Mouse (Mus musculus) neural tube, embryonic 12.5 days (tissue): ENCODE results near the gene Wapl. TPM values are rescaled to one million over a fixed set of nuclear protein-coding genes. Genes with fewer than 3 reads are reported as not detected.

Experiments used
- ATAC-seq: fragments of 200-750 bp; cut with Nextera tagmentation; 2 replicates; pipeline ENCODE4 v1.8.0; 2017; ENCODE audit warnings: low read depth, mild to moderate bottlenecking, moderate TSS enrichment, moderate library complexity; ENCODE audit not compliant: low FRiP score
- H3K27ac ChIP-seq: fragments of 300-500 bp; sonication (generic); 2 replicates; pipeline ENCODE4 v1.5.1; 2016
- H3K27me3 ChIP-seq: fragments of 300-500 bp; sonication (generic); replicated peaks from 2 replicates; pipeline ENCODE4 v1.6.1; 2016; ENCODE audit warnings: mild to moderate bottlenecking
- H3K36me3 ChIP-seq: fragments of 300-500 bp; sonication (generic); 2 replicates; pipeline ENCODE4 v1.6.1; 2016; ENCODE audit warnings: mild to moderate bottlenecking
- H3K4me1 ChIP-seq: fragments of 300-500 bp; sonication (generic); 2 replicates; pipeline ENCODE4 v1.6.1; 2016
- H3K4me2 ChIP-seq: fragments of 300-500 bp; sonication (generic); replicated peaks from 2 replicates; pipeline ENCODE4 v1.6.1; 2016; ENCODE audit warnings: mild to moderate bottlenecking
- H3K4me3 ChIP-seq: fragments of 300-500 bp; sonication (generic); 2 replicates; pipeline ENCODE4 v1.5.1; 2016
- H3K9ac ChIP-seq: fragments of 300-500 bp; sonication (generic); 2 replicates; pipeline ENCODE4 v1.6.1; 2016; ENCODE audit warnings: mild to moderate bottlenecking
- H3K9me3 ChIP-seq: fragments of 300-500 bp; sonication (generic); 2 replicates; pipeline ENCODE4 v1.6.1; 2016; ENCODE audit warnings: mild to moderate bottlenecking
- WGBS: fragments of 180-500 bp; shearing (Covaris S2); methylation state at CpG from one replicate; pipeline ENCODE4 v1.1.7; 2016; 5-methylcytosine and 5-hydroxymethylcytosine counted together
- polyA plus RNA-seq: library from polyadenylated mRNA; unstranded; fragments of >200 nt; fragmentation: Nextera tagmentation; extraction: Ambion mirVana; gene quantifications from 2 replicates; pipeline ENCODE4 v1.2.1, GENCODE M21; 2016

Gene Wapl
- polyA plus RNA-seq, 1 experiment from 2014 or later = 30.3 TPM

DNA sequence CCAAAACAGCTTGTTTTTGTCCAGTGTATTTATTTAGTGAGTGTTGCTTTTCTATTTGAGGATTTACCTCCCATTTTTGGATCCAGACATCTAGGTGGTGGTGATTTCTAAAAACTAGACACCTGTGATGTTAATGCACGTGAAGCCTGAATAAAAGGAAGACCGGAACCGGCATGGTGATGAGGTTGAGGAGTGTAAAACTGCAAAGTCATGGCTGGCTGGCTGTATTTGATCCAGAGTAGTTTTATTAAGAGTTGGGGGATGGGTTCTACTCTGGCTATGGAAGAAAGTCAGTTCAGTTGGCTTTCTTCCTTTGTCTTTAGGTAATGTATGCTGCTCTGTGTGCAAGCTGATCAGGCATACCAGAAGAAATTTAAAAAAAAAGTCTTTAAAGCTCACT lies 39.1 kb downstream of the Wapl start:
- H3K27me3 ChIP-seq = no peaks in the 10 kb centered on the region
- H3K4me2 ChIP-seq = no peak overlapping the region
- H3K36me3 ChIP-seq = peaks cover 14% of the 10 kb centered on the region; the same call in 1 of the 2 replicates

DNA sequence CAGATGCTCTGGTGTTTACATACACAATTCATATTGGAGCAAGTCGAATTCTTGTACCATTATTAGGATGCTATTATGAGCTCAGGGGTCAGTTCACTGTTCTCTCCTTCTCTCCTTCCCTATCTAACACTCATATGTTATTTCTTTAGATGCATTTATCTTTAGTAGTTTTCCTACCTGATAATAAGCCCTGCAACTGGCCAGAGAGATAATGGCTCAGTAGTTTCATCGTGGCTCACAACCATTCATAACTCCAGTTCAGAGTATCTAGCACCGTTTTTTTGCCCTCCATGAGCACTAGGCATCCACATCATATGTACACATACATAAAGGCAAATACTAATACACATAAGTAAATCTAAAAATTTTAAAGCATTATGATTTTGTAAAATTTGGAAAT lies 44.4 kb downstream of the Wapl start:
- ATAC-seq = no peak
- Histone ChIP-seq H3K27me3 (no peaks in the 10 kb centered on the region), H3K9ac (no peak overlapping the region), H3K4me1 (no peaks in the 10 kb centered on the region), H3K36me3 (peaks cover 17% of the 10 kb centered on the region; the same call in 1 of the 2 replicates), H3K9me3 (no peaks in the 10 kb centered on the region), H3K27ac (no peak overlapping the region), H3K4me3 (no peak overlapping the region), H3K4me2 (no peak overlapping the region)
- WGBS = 94% methylated on average over 3 of the region's 3 CpGs

More for the DNA sequence above, 39.1 kb downstream of the Wapl start:
- H3K9ac ChIP-seq = no peak overlapping the region
- H3K4me1 ChIP-seq = no peaks in the 10 kb centered on the region
- WGBS = 93% methylated on average over 3 of the region's 3 CpGs
- no peak overlapping the region for H3K4me3 ChIP-seq
- no peaks in the 10 kb centered on the region for H3K9me3 ChIP-seq
- no peak overlapping the region for H3K27ac ChIP-seq
- no peak for ATAC-seq

DNA sequence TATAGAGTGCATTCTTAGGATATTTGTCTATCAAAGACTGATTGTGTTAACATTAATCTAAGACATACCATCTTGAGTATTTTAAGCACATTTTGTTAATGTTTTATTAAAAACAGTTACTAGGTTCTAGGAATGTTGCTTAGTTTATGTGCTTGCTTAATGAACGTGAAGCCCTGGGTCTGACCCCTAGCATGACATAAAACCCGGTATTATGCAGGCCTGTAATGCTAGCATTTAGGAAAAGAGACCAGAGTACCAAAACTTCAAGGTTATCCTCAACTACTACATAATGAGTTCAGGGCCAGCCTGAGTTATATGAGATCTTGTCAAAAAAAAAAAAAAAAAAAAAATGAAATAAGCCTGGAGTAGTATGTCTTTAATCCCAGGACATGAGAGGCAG lies 54.0 kb downstream of the Wapl start:
- Histone ChIP-seq H3K27me3 (no peaks in the 10 kb centered on the region), H3K9me3 (no peaks in the 10 kb centered on the region), H3K4me2 (no peak overlapping the region), H3K36me3 (peaks cover 26% of the 10 kb centered on the region), H3K27ac (no peak overlapping the region), H3K4me3 (no peak overlapping the region), H3K4me1 (no peaks in the 10 kb centered on the region), H3K9ac (no peak overlapping the region)
- no peak for ATAC-seq
- WGBS = 91% methylated on average over 2 of the region's 2 CpGs

DNA sequence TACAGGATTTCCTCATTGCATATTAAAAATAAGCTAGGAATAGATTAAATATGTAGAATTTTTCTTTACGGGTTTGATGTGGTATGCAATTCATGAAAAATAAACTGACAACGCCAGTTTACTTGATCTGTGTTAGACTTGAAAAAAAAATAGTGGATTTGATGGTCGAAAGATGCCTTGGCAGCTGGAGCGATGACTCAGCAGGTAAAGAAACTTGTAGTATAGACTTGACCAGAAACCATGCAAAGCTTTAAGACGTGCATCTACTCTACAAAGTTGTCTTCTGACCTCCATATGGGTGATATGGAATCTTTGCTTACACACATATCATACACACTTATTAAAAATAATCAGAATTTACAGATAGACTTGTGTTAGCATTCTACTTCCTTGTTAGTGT lies 61.7 kb downstream of the Wapl start:
- H3K9me3 ChIP-seq = no peaks in the 10 kb centered on the region
- no peak overlapping the region for H3K4me2 ChIP-seq
- no peak overlapping the region for H3K27ac ChIP-seq
- no peaks in the 10 kb centered on the region for H3K27me3 ChIP-seq
- ATAC-seq = no peak
- no peak overlapping the region for H3K9ac ChIP-seq
- H3K4me1 ChIP-seq = no peaks in the 10 kb centered on the region
- no peak overlapping the region for H3K4me3 ChIP-seq
- peaks cover 28% of the 10 kb centered on the region for H3K36me3 ChIP-seq
- WGBS = 98% methylated on average over 5 of the region's 5 CpGs

DNA sequence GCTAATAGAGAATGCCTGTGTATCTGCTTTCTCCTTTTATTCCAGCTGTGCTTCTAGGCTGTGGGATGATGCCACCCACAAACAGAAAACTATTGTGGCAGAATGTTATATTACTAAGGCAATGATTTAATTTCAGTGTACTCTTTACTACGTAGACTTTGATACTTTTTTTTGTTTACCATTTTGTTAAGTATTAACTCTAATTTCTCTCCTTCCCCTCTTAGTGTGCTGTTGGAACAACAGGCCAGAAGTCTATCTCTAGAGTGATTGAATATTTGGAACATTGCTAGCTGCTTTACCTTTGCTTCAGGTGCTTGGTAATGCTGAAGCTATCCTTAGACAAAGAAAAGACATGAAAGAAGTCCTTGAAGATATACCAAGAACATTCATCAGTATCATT lies 71.7 kb downstream of the Wapl start:
- Histone ChIP-seq H3K36me3 (peaks cover 32% of the 10 kb centered on the region), H3K27ac (no peak overlapping the region), H3K9me3 (no peaks in the 10 kb centered on the region), H3K27me3 (no peaks in the 10 kb centered on the region), H3K4me1 (no peaks in the 10 kb centered on the region), H3K4me3 (no peak overlapping the region), H3K4me2 (no peak overlapping the region), H3K9ac (no peak overlapping the region)
- ATAC-seq = no peak
- WGBS = 98% methylated on average over 1 of the region's 1 CpGs

DNA sequence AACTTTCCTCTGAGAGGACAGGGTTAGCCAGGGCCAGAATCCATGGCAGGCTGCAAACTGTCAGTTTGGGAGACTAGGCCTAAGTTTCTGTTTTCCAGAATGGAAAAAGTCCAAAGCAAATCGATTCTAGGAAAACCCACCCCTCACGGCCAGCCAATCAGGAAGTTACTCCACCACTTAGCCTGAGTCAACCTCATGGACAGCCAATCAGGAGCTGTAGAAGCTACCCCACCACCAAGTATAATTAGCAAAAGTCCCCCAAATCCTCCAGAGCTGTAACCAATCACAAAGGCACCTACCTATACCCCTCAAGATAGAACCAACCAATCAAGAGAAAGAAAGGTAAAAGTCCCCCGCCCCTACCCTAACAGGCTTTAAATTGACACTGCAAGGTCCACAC lies 82.0 kb downstream of the Wapl start:
- no peak overlapping the region for H3K4me3 ChIP-seq
- no peak overlapping the region for H3K4me2 ChIP-seq
- no peak overlapping the region for H3K9ac ChIP-seq
- no peaks in the 10 kb centered on the region for H3K9me3 ChIP-seq
- no peak overlapping the region for H3K27ac ChIP-seq
- H3K36me3 ChIP-seq = peaks cover 3% of the 10 kb centered on the region
- WGBS = 93% methylated on average over 3 of the region's 3 CpGs
- H3K4me1 ChIP-seq = no peaks in the 10 kb centered on the region
- no peaks in the 10 kb centered on the region for H3K27me3 ChIP-seq
- no peak for ATAC-seq

DNA sequence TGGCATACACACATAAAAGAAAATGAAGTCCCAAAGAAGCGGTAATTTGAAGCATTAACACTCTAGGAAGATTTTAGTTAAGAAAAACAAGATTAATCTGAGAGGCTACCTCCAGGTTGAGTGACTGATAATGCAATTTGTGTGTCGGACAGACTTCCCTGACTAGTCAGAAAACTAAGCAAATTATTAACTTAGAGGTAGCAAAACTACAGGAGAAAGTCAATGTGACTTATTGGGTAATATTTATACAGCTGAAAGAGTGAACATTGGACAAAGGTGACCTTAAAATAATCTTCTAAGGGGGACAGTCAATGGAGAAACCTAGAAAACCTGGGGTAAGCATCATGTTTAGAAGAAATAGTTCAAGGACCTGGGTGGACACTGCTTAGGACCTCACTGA lies 86.2 kb downstream of the Wapl start:
- no peak for ATAC-seq

DNA sequence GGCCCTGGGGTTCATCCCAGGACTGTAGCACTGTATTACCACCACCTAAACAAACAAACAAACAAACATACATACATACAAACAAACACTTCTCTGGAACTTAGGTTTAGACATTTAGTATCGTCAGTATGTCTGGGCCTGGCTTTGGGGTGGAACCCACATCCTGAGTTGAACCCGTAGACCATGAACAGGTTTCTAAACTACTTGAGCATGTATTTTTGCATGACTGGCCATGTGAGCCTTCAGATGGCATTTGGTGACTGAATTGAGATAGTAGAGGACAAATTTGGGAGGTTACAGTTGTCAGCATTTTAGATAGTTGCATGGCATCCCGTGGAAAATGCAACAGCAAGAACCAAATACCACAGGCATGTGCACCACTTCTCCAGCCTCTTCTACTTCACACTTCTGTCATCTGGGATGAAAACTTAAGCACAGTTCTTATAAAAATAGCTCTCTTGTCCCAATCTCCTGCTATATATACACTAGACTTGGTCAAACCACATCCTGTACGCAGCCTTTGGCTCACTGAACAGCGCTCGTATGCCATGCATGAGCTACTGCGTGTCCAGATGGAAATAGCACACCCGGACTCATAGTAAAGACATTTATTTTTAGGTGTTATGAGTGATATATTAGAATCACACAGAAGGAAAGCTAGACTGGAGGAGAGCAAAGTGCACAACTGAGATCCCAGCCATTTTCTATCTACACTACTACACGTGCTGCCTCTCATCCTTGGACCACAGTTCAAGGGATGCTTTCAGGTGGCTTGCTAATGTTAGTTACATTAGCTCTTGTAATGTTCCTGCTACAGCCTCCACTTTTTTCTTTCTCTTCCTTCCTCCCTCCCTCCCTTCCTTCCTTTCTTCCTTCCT lies 87.6 kb downstream of the Wapl start:
- Histone ChIP-seq H3K4me3 (no peak overlapping the region), H3K4me1 (peaks cover 5% of the 10 kb centered on the region; the same call in 1 of the 2 replicates), H3K27me3 (no peaks in the 10 kb centered on the region), H3K9me3 (no peaks in the 10 kb centered on the region), H3K4me2 (no peak overlapping the region), H3K36me3 (no peaks in the 10 kb centered on the region), H3K9ac (no peak overlapping the region), H3K27ac (no peak overlapping the region)
- 91% methylated on average over 9 of the region's 9 CpGs for WGBS
- no peak for ATAC-seq

More for the DNA sequence above, 86.2 kb downstream of the Wapl start:
- Histone ChIP-seq H3K4me2 (no peak overlapping the region), H3K4me3 (no peak overlapping the region), H3K36me3 (no peaks in the 10 kb centered on the region), H3K4me1 (peaks cover 5% of the 10 kb centered on the region; the same call in 1 of the 2 replicates), H3K9ac (no peak overlapping the region), H3K9me3 (no peaks in the 10 kb centered on the region), H3K27me3 (no peaks in the 10 kb centered on the region), H3K27ac (no peak overlapping the region)
- 83% methylated on average over 2 of the region's 2 CpGs for WGBS

DNA sequence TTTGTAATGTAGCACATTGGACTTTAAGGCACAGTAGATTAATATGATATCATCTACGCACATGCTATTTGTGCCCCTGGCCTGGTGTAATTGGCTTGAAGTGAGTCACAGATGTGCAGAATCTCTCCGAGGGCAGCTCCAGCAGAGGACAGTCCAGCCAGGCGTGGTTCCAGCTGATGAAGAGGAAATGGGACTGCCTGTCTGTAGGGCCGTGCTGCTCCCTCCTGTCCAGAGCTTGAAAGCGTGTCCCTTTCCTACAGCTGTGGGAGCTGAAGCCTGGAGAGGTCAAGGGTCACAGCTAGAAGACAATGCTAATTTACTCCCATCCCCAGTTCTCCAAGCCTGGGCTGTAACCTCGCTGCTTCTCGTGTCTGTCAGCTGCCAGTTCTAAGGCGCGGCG lies 89.0 kb downstream of the Wapl start:
- Histone ChIP-seq H3K9me3 (no peaks in the 10 kb centered on the region), H3K4me2 (no peak overlapping the region), H3K36me3 (no peaks in the 10 kb centered on the region), H3K27me3 (no peaks in the 10 kb centered on the region), H3K4me1 (peaks cover 5% of the 10 kb centered on the region; the same call in 1 of the 2 replicates), H3K9ac (no peak overlapping the region), H3K27ac (no peak overlapping the region), H3K4me3 (no peak overlapping the region)
- ATAC-seq = no peak; the same call in 1 of the 2 replicates
- WGBS = 45% methylated on average over 10 of the region's 10 CpGs

DNA sequence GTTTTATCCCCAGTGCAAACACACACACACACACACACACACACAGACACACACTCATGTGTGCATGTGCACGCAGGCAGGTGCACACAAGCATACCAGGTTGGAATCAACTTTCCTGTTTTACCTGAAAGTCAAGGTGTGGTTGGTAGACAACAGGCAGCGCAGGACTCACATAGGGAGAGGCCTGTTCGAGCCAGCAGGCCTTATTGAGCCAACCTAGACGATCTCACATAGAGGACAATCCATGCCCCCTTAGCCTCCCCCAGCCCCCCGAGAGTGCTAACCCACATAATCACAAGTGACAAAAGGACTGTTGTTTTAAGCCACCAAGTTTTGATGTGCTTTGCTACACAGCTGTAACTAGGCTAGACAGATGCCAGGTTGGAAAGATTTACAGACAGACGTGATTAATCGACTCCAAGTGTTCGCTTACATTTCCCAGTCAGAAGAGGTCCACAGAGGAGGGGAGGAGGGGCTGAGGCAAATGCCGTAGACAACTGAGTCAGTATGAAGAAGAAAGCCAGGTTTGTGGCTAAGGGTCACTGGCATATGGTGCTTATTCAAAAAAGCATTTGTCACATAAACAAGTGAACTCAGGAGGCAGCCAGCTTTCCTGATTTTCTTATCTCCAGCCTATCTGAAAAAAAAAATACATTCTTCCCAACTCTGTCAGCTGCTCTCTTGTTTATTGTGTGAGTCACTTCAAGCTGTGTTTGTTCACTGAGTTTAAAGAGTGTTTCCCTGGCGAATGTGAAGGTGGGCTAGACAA lies 90.2 kb downstream of the Wapl start:
- 53% methylated on average over 10 of the region's 10 CpGs for whole genome bisulfite sequencing
- H3K9me3 ChIP-seq = no peaks in the 10 kb centered on the region
- no peaks in the 10 kb centered on the region for H3K27me3 ChIP-seq
- no peak overlapping the region; the same call in 1 of the 2 replicates for H3K4me2 ChIP-seq
- H3K4me1 ChIP-seq = peaks cover 5% of the 10 kb centered on the region
- H3K9ac ChIP-seq = no peak overlapping the region
- H3K27ac ChIP-seq = no peak overlapping the region
- H3K4me3 ChIP-seq = no peak overlapping the region
- ATAC-seq = no peak
- no peaks in the 10 kb centered on the region for H3K36me3 ChIP-seq

DNA sequence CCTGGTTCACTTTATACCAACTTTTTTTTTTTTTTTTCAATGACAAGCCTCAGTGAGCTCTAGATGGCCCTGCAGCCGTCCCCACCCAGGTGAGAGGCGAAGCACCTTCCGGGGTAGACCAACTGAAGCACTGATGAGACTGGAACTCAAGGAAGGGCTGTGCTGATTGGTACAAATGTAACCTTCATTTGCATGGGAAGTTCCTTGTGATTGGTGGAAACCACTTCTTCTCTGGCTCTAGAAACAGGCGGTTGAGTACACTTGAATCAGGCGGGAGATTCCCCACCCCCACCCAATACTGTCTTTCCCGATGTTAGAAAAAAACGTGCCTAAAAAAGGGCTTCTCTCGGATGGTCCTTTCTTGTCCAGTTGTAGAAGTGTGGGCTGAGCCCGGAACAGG lies 91.2 kb downstream of the Wapl start:
- H3K9me3 ChIP-seq = no peaks in the 10 kb centered on the region
- H3K9ac ChIP-seq = no peak overlapping the region
- no peak overlapping the region for H3K4me3 ChIP-seq
- no peaks in the 10 kb centered on the region for H3K27me3 ChIP-seq
- no peak for ATAC-seq
- H3K27ac ChIP-seq = no peak overlapping the region
- 86% methylated on average over 9 of the region's 9 CpGs for WGBS
- H3K4me1 ChIP-seq = peaks cover 5% of the 10 kb centered on the region
- H3K36me3 ChIP-seq = no peaks in the 10 kb centered on the region
- no peak overlapping the region for H3K4me2 ChIP-seq

DNA sequence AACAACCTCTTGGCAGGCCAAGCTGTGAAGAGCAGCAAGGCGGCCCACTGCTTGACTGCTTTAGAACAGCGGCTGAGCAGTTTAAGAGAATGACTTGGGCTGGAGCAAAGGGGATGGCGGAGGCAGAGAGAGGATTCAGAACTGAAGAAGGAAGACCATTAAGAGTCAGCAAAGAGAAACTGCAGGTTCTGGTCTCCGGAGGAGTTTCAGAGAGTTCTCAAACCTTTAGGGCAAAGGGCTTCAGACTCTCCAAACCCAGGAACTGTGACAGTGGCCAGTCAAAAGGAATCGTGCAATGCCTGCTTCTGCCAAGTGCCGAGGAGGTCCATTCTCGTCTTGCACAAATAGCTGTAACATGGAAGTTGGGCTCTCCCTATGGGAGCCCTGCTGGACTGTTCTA lies 91.7 kb downstream of the Wapl start:
- H3K9me3 ChIP-seq = no peaks in the 10 kb centered on the region

More for the DNA sequence above, 91.7 kb downstream of the Wapl start:
- Histone ChIP-seq H3K4me3 (no peak overlapping the region), H3K27ac (no peak overlapping the region), H3K4me2 (no peak overlapping the region), H3K9ac (no peak overlapping the region), H3K36me3 (no peaks in the 10 kb centered on the region), H3K27me3 (no peaks in the 10 kb centered on the region), H3K4me1 (peaks cover 5% of the 10 kb centered on the region)
- 89% methylated on average over 7 of the region's 7 CpGs for WGBS
- no peak for ATAC-seq
